Mouse (Mus musculus) ES-Bruce4 (cell line): ENCODE measurements at regions not wholly inside any gene's neighbourhood (a gene's known extent, or its start where the extent isn't known, plus 50 kb on each side); places are given as distances from the start of the nearest gene placed in this dataset.

Experiments
- CTCF ChIP-seq: IDR thresholded peaks from one replicate; pipeline ENCODE4 v1.8.1; 2011; ENCODE audit warnings: low read depth, low read length
- EP300 ChIP-seq: IDR thresholded peaks from 2 replicates; pipeline ENCODE4 v1.6.1; 2011; ENCODE audit warnings: low read depth, low read length; ENCODE audit not compliant: insufficient read depth

GRCm38 (mm10) chr14:37505314-37505713 is 370.2 kb upstream of the Ghitm start:
- TF ChIP-seq EP300 = no peak
- no peak for TF ChIP-seq CTCF
